Mouse (Mus musculus): ENCODE results near the gene Arid3a. TPM values are rescaled to one million over a fixed set of nuclear protein-coding genes. Genes with fewer than 3 reads are reported as not detected.

Arid3a gene
- polyA plus RNA-seq, 1 experiment from 2014 or later = 19.4 TPM

- 67% methylated on average over 11 of the region's 11 CpGs for WGBS
- Histone ChIP-seq H3K9ac (ENCODE audit: low read depth, low read length) (peak overlapping the region; percentile 14; the same call in 1 of the 2 replicates), H3K36me3 (ENCODE audit: control insufficient read depth, insufficient read depth, low read length) (peaks cover 12% of the 10 kb centered on the region; the same call in 1 of the 2 replicates), H3K4me3 (ENCODE audit: low read length) (no peak overlapping the region), H3K4me1 (ENCODE audit: control insufficient read depth, insufficient read depth, low read length) (peaks cover 57% of the 10 kb centered on the region), H3K27me3 (replicated peaks; ENCODE audit: control insufficient read depth, insufficient read depth, low read length) (no peaks in the 10 kb centered on the region), H3K27ac (ENCODE audit: low read length) (peak overlapping the region; percentile 1; the same call in 1 of the 2 replicates), H3K9me3 (ENCODE audit: control insufficient read depth, low read length) (no peaks in the 10 kb centered on the region), H3K4me2 (ENCODE audit: low read depth, low read length) (no peak overlapping the region)
- ATAC-seq = no peak
Observed at GRCm38 (mm10) chr10:79937775-79938526, 11.1 kb downstream of the Arid3a start.

GRCm38 (mm10) chr10:79940749-79941148 is 13.9 kb downstream of the Arid3a start:
- Histone ChIP-seq H3K36me3 (ENCODE audit: control insufficient read depth, insufficient read depth, low read length) (0 out of 2 replicates have a peak, but pooled peaks cover 8% of the 10 kb centered on the region), H3K9me3 (ENCODE audit: control insufficient read depth, low read length) (no peaks in the 10 kb centered on the region), H3K4me3 (ENCODE audit: low read length) (no peak overlapping the region), H3K4me2 (ENCODE audit: low read depth, low read length) (no peak overlapping the region), H3K9ac (ENCODE audit: low read depth, low read length) (no peak overlapping the region), H3K27me3 (replicated peaks; ENCODE audit: control insufficient read depth, insufficient read depth, low read length) (no peaks in the 10 kb centered on the region), H3K4me1 (ENCODE audit: control insufficient read depth, insufficient read depth, low read length) (peaks cover 51% of the 10 kb centered on the region), H3K27ac (ENCODE audit: low read length) (no peak overlapping the region; the same call in 1 of the 2 replicates)
- WGBS = 55% methylated on average over 7 of the region's 7 CpGs
- no peak for ATAC-seq

GRCm38 (mm10) chr10:79942988-79943387 is 16.1 kb downstream of the Arid3a start:
- H3K9ac ChIP-seq (ENCODE audit: low read depth, low read length) = no peak overlapping the region; the same call in 1 of the 2 replicates
- WGBS = 66% methylated on average over 1 of the region's 1 CpGs
- 0 out of 2 replicates have a peak, but pooled peaks cover 5% of the 10 kb centered on the region for H3K36me3 ChIP-seq (ENCODE audit: control insufficient read depth, insufficient read depth, low read length)

GRCm38 (mm10) chr10:79943471-79943901 is 16.6 kb downstream of the Arid3a start:
- WGBS = 43% methylated on average over 9 of the region's 9 CpGs
- H3K9me3 ChIP-seq (ENCODE audit: control insufficient read depth, low read length) = no peaks in the 10 kb centered on the region
- H3K27me3 ChIP-seq (replicated peaks; ENCODE audit: control insufficient read depth, insufficient read depth, low read length) = no peaks in the 10 kb centered on the region
- H3K4me3 ChIP-seq (ENCODE audit: low read length) = peak overlapping the region; percentile 36; the same call in 1 of the 2 replicates
- peaks cover 50% of the 10 kb centered on the region for H3K4me1 ChIP-seq (ENCODE audit: control insufficient read depth, insufficient read depth, low read length)
- H3K27ac ChIP-seq (ENCODE audit: low read length) = peak overlapping the region; percentile 91
- H3K9ac ChIP-seq (ENCODE audit: low read depth, low read length) = peak overlapping the region; percentile 63; the same call in 1 of the 2 replicates
- ATAC-seq = peak; percentile 86
- peak overlapping the region; percentile 56 for H3K4me2 ChIP-seq (ENCODE audit: low read depth, low read length)
- H3K36me3 ChIP-seq (ENCODE audit: control insufficient read depth, insufficient read depth, low read length) = 0 out of 2 replicates have a peak, but pooled peaks cover 5% of the 10 kb centered on the region

More at GRCm38 (mm10) chr10:79942988-79943387, 16.1 kb downstream of the Arid3a start:
- Histone ChIP-seq H3K4me1 (ENCODE audit: control insufficient read depth, insufficient read depth, low read length) (peaks cover 50% of the 10 kb centered on the region), H3K4me3 (ENCODE audit: low read length) (no peak overlapping the region), H3K4me2 (ENCODE audit: low read depth, low read length) (no peak overlapping the region; the same call in 1 of the 2 replicates), H3K9me3 (ENCODE audit: control insufficient read depth, low read length) (no peaks in the 10 kb centered on the region), H3K27ac (ENCODE audit: low read length) (peak overlapping the region; percentile 91), H3K27me3 (replicated peaks; ENCODE audit: control insufficient read depth, insufficient read depth, low read length) (no peaks in the 10 kb centered on the region)
- ATAC-seq = peak; percentile 1

- peaks cover 6% of the 10 kb centered on the region for H3K36me3 ChIP-seq (ENCODE audit: control insufficient read depth, insufficient read depth, low read length)
- H3K4me2 ChIP-seq (ENCODE audit: low read depth, low read length) = peak overlapping the region; percentile 56
- H3K27ac ChIP-seq (ENCODE audit: low read length) = peak overlapping the region; percentile 91
- WGBS = 26% methylated on average over 16 of the region's 16 CpGs
- H3K27me3 ChIP-seq (replicated peaks; ENCODE audit: control insufficient read depth, insufficient read depth, low read length) = no peaks in the 10 kb centered on the region
- peaks cover 40% of the 10 kb centered on the region for H3K4me1 ChIP-seq (ENCODE audit: control insufficient read depth, insufficient read depth, low read length)
- no peaks in the 10 kb centered on the region for H3K9me3 ChIP-seq (ENCODE audit: control insufficient read depth, low read length)
- H3K4me3 ChIP-seq (ENCODE audit: low read length) = peak overlapping the region; percentile 24
- peak overlapping the region; percentile 65 for H3K9ac ChIP-seq (ENCODE audit: low read depth, low read length)
- peak; percentile 27 for ATAC-seq
Observed at GRCm38 (mm10) chr10:79945507-79946234, 18.8 kb downstream of the Arid3a start.

GRCm38 (mm10) chr10:79946752-79947322 is 20.0 kb downstream of the Arid3a start:
- H3K27ac ChIP-seq (ENCODE audit: low read length) = peak overlapping the region; percentile 91
- H3K4me1 ChIP-seq (ENCODE audit: control insufficient read depth, insufficient read depth, low read length) = peaks cover 40% of the 10 kb centered on the region
- H3K9me3 ChIP-seq (ENCODE audit: control insufficient read depth, low read length) = no peaks in the 10 kb centered on the region
- peak; percentile 47 for ATAC-seq
- peak overlapping the region; percentile 24 for H3K4me3 ChIP-seq (ENCODE audit: low read length)
- no peaks in the 10 kb centered on the region for H3K27me3 ChIP-seq (replicated peaks; ENCODE audit: control insufficient read depth, insufficient read depth, low read length)
- H3K9ac ChIP-seq (ENCODE audit: low read depth, low read length) = peak overlapping the region; percentile 65
- H3K4me2 ChIP-seq (ENCODE audit: low read depth, low read length) = peak overlapping the region; percentile 56
- H3K36me3 ChIP-seq (ENCODE audit: control insufficient read depth, insufficient read depth, low read length) = peaks cover 18% of the 10 kb centered on the region
- WGBS = 22% methylated on average over 7 of the region's 7 CpGs

- Histone ChIP-seq H3K9ac (ENCODE audit: low read depth, low read length) (peak overlapping the region; percentile 65; the same call in 1 of the 2 replicates), H3K4me1 (ENCODE audit: control insufficient read depth, insufficient read depth, low read length) (peaks cover 40% of the 10 kb centered on the region), H3K9me3 (ENCODE audit: control insufficient read depth, low read length) (no peaks in the 10 kb centered on the region), H3K4me2 (ENCODE audit: low read depth, low read length) (no peak overlapping the region), H3K27ac (ENCODE audit: low read length) (peak overlapping the region; percentile 91), H3K36me3 (ENCODE audit: control insufficient read depth, insufficient read depth, low read length) (peaks cover 19% of the 10 kb centered on the region), H3K27me3 (replicated peaks; ENCODE audit: control insufficient read depth, insufficient read depth, low read length) (no peaks in the 10 kb centered on the region), H3K4me3 (ENCODE audit: low read length) (no peak overlapping the region)
- no peak for ATAC-seq
- 59% methylated on average over 6 of the region's 6 CpGs for WGBS
Observed at GRCm38 (mm10) chr10:79947502-79947901, 20.7 kb downstream of the Arid3a start.

GRCm38 (mm10) chr10:79949873-79950272 is 23.0 kb downstream of the Arid3a start:
- Histone ChIP-seq H3K4me1 (ENCODE audit: control insufficient read depth, insufficient read depth, low read length) (peaks cover 27% of the 10 kb centered on the region), H3K9me3 (ENCODE audit: control insufficient read depth, low read length) (no peaks in the 10 kb centered on the region), H3K9ac (ENCODE audit: low read depth, low read length) (peak overlapping the region; percentile 2; the same call in 1 of the 2 replicates), H3K27ac (ENCODE audit: low read length) (no peak overlapping the region), H3K36me3 (ENCODE audit: control insufficient read depth, insufficient read depth, low read length) (peaks cover 22% of the 10 kb centered on the region), H3K4me3 (ENCODE audit: low read length) (no peak overlapping the region), H3K4me2 (ENCODE audit: low read depth, low read length) (no peak overlapping the region), H3K27me3 (replicated peaks; ENCODE audit: control insufficient read depth, insufficient read depth, low read length) (no peaks in the 10 kb centered on the region)
- 67% methylated on average over 4 of the region's 4 CpGs for WGBS
- ATAC-seq = no peak

GRCm38 (mm10) chr10:79950661-79951060 is 23.8 kb downstream of the Arid3a start:
- Histone ChIP-seq H3K9me3 (ENCODE audit: control insufficient read depth, low read length) (no peaks in the 10 kb centered on the region), H3K4me2 (ENCODE audit: low read depth, low read length) (no peak overlapping the region), H3K4me1 (ENCODE audit: control insufficient read depth, insufficient read depth, low read length) (peaks cover 19% of the 10 kb centered on the region), H3K27ac (ENCODE audit: low read length) (no peak overlapping the region), H3K9ac (ENCODE audit: low read depth, low read length) (no peak overlapping the region), H3K27me3 (replicated peaks; ENCODE audit: control insufficient read depth, insufficient read depth, low read length) (no peaks in the 10 kb centered on the region), H3K4me3 (ENCODE audit: low read length) (no peak overlapping the region), H3K36me3 (ENCODE audit: control insufficient read depth, insufficient read depth, low read length) (peaks cover 22% of the 10 kb centered on the region)
- ATAC-seq = no peak
- WGBS = 81% methylated on average over 18 of the region's 18 CpGs
